Mouse (Mus musculus): ENCODE measurements at regions not wholly inside any gene's neighbourhood (a gene's known extent, or its start where the extent isn't known, plus 50 kb on each side); places are given as distances from the start of the nearest gene placed in this dataset.

- Histone ChIP-seq H3K27ac (ENCODE audit: low read depth) (no peak overlapping the region), H3K27me3 (ENCODE audit: control insufficient read depth, insufficient read depth, low read length) (no peaks in the 10 kb centered on the region), H3K9ac (replicated peaks; ENCODE audit: low read depth, low read length) (no peak overlapping the region), H3K4me2 (ENCODE audit: low read depth, low read length) (no peak overlapping the region), H3K4me3 (ENCODE audit: low read depth, low read length) (no peak overlapping the region), H3K4me1 (ENCODE audit: control insufficient read depth, insufficient read depth) (no peaks in the 10 kb centered on the region), H3K36me3 (replicated peaks; ENCODE audit: control insufficient read depth, insufficient read depth, low read length) (0 out of 2 replicates have a peak, but pooled peaks cover 10% of the 10 kb centered on the region), H3K9me3 (replicated peaks; ENCODE audit: control insufficient read depth, low read length) (no peaks in the 10 kb centered on the region)
- no peak for ATAC-seq (ENCODE audit: insufficient read depth, low read depth)
- no peak for DNase-seq (ENCODE audit: low spot score)
- 76% methylated on average over 19 of the region's 19 CpGs for WGBS
- TF ChIP-seq EP300 (IDR thresholded peaks at IDR 0.05; ENCODE audit: low read depth) (no peak), CTCF (IDR thresholded peaks at IDR 0.05; ENCODE audit: low read depth) (no peak)
Measured at GRCm38 (mm10) chr17:47269053-47269891, 99.4 kb upstream of the Mrps10 start.

GRCm38 (mm10) chr17:47267843-47268242 is 100.8 kb upstream of the Mrps10 start:
- H3K4me1 ChIP-seq (ENCODE audit: control insufficient read depth, insufficient read depth) = no peaks in the 10 kb centered on the region
- H3K9me3 ChIP-seq (replicated peaks; ENCODE audit: control insufficient read depth, low read length) = 0 out of 2 replicates have a peak, but pooled peaks cover 3% of the 10 kb centered on the region
- H3K27ac ChIP-seq (ENCODE audit: low read depth) = no peak overlapping the region
- ATAC-seq (ENCODE audit: insufficient read depth, low read depth) (no peak), DNase-seq (ENCODE audit: low spot score) (no peak)
- 0 out of 2 replicates have a peak, but pooled peaks cover 10% of the 10 kb centered on the region for H3K36me3 ChIP-seq (replicated peaks; ENCODE audit: control insufficient read depth, insufficient read depth, low read length)
- TF ChIP-seq CTCF (IDR thresholded peaks at IDR 0.05; ENCODE audit: low read depth) (no peak), EP300 (IDR thresholded peaks at IDR 0.05; ENCODE audit: low read depth) (no peak)
- 88% methylated on average over 4 of the region's 4 CpGs for WGBS
- no peaks in the 10 kb centered on the region for H3K27me3 ChIP-seq (ENCODE audit: control insufficient read depth, insufficient read depth, low read length)
- no peak overlapping the region for H3K9ac ChIP-seq (replicated peaks; ENCODE audit: low read depth, low read length)
- no peak overlapping the region for H3K4me3 ChIP-seq (ENCODE audit: low read depth, low read length)
- H3K4me2 ChIP-seq (ENCODE audit: low read depth, low read length) = no peak overlapping the region

GRCm38 (mm10) chr17:47267076-47267475 is 101.6 kb upstream of the Mrps10 start:
- Histone ChIP-seq H3K9ac (replicated peaks; ENCODE audit: low read depth, low read length) (no peak overlapping the region), H3K36me3 (replicated peaks; ENCODE audit: control insufficient read depth, insufficient read depth, low read length) (0 out of 2 replicates have a peak, but pooled peaks cover 10% of the 10 kb centered on the region), H3K9me3 (replicated peaks; ENCODE audit: control insufficient read depth, low read length) (0 out of 2 replicates have a peak, but pooled peaks cover 5% of the 10 kb centered on the region), H3K4me1 (ENCODE audit: control insufficient read depth, insufficient read depth) (no peaks in the 10 kb centered on the region), H3K27ac (ENCODE audit: low read depth) (no peak overlapping the region), H3K4me3 (ENCODE audit: low read depth, low read length) (no peak overlapping the region), H3K27me3 (ENCODE audit: control insufficient read depth, insufficient read depth, low read length) (no peaks in the 10 kb centered on the region), H3K4me2 (ENCODE audit: low read depth, low read length) (no peak overlapping the region)
- WGBS = 93% methylated on average over 13 of the region's 13 CpGs
- no peak for ATAC-seq (ENCODE audit: insufficient read depth, low read depth)
- no peak for TF ChIP-seq CTCF (IDR thresholded peaks at IDR 0.05; ENCODE audit: low read depth)
- no peak for TF ChIP-seq EP300 (IDR thresholded peaks at IDR 0.05; ENCODE audit: low read depth)
- no peak for DNase-seq (ENCODE audit: low spot score)

GRCm38 (mm10) chr17:47266335-47266734 is 102.4 kb upstream of the Mrps10 start:
- TF ChIP-seq EP300 (IDR thresholded peaks at IDR 0.05; ENCODE audit: low read depth) (no peak), CTCF (IDR thresholded peaks at IDR 0.05; ENCODE audit: low read depth) (no peak)
- no peaks in the 10 kb centered on the region for H3K4me1 ChIP-seq (ENCODE audit: control insufficient read depth, insufficient read depth)
- H3K9me3 ChIP-seq (replicated peaks; ENCODE audit: control insufficient read depth, low read length) = 0 out of 2 replicates have a peak, but pooled peaks cover 5% of the 10 kb centered on the region
- no peak overlapping the region for H3K4me3 ChIP-seq (ENCODE audit: low read depth, low read length)
- H3K36me3 ChIP-seq (replicated peaks; ENCODE audit: control insufficient read depth, insufficient read depth, low read length) = 0 out of 2 replicates have a peak, but pooled peaks cover 10% of the 10 kb centered on the region
- H3K27ac ChIP-seq (ENCODE audit: low read depth) = no peak overlapping the region
- no peak overlapping the region for H3K4me2 ChIP-seq (ENCODE audit: low read depth, low read length)
- no peak for DNase-seq (ENCODE audit: low spot score)
- H3K27me3 ChIP-seq (ENCODE audit: control insufficient read depth, insufficient read depth, low read length) = no peaks in the 10 kb centered on the region
- no peak overlapping the region for H3K9ac ChIP-seq (replicated peaks; ENCODE audit: low read depth, low read length)
- no peak for ATAC-seq (ENCODE audit: insufficient read depth, low read depth)
- WGBS = 90% methylated on average over 7 of the region's 7 CpGs

GRCm38 (mm10) chr17:47262986-47263385 is 105.7 kb upstream of the Mrps10 start:
- H3K4me1 ChIP-seq (ENCODE audit: control insufficient read depth, insufficient read depth) = no peaks in the 10 kb centered on the region
- ATAC-seq (ENCODE audit: insufficient read depth, low read depth) (no peak), DNase-seq (ENCODE audit: low spot score) (no peak)
- H3K9ac ChIP-seq (replicated peaks; ENCODE audit: low read depth, low read length) = no peak overlapping the region
- 0 out of 2 replicates have a peak, but pooled peaks cover 5% of the 10 kb centered on the region for H3K9me3 ChIP-seq (replicated peaks; ENCODE audit: control insufficient read depth, low read length)
- WGBS = 86% methylated on average over 9 of the region's 9 CpGs
- H3K4me3 ChIP-seq (ENCODE audit: low read depth, low read length) = no peak overlapping the region
- no peak for TF ChIP-seq CTCF (IDR thresholded peaks at IDR 0.05; ENCODE audit: low read depth)
- TF ChIP-seq EP300 (IDR thresholded peaks at IDR 0.05; ENCODE audit: low read depth) = no peak
- H3K27ac ChIP-seq (ENCODE audit: low read depth) = no peak overlapping the region
- H3K4me2 ChIP-seq (ENCODE audit: low read depth, low read length) = no peak overlapping the region
- no peaks in the 10 kb centered on the region for H3K27me3 ChIP-seq (ENCODE audit: control insufficient read depth, insufficient read depth, low read length)
- H3K36me3 ChIP-seq (replicated peaks; ENCODE audit: control insufficient read depth, insufficient read depth, low read length) = 0 out of 2 replicates have a peak, but pooled peaks cover 2% of the 10 kb centered on the region
